Mouse (Mus musculus) ES-E14 (cell line): ENCODE measurements around the gene Dusp5. TPM values are rescaled to one million over a fixed set of nuclear protein-coding genes. Genes with fewer than 3 reads are reported as not detected.

Experiments used
- DNase-seq: peaks from one replicate; pipeline ENCODE4 v3.0.0-alpha.2; 2013; ENCODE audit warnings: low read depth, low spot score
- H3K27ac ChIP-seq: 2 replicates; pipeline ENCODE4 v1.5.1; 2012; ENCODE audit warnings: low read depth, mild to moderate bottlenecking, low read length, moderate library complexity, mixed read lengths; ENCODE audit not compliant: poor library complexity, insufficient read depth, severe bottlenecking
- H3K36me3 ChIP-seq: 2 replicates; pipeline ENCODE4 v1.6.1; 2012; ENCODE audit warnings: mild to moderate bottlenecking, low read length, moderate library complexity, mixed read lengths; ENCODE audit not compliant: control insufficient read depth, poor library complexity, insufficient read depth, severe bottlenecking
- H3K4me1 ChIP-seq, 2 experiments: fragments of 150-350 bp in 1 of 2; sonication (generic) in 1 of 2; 2 replicates each; pipeline ENCODE4 v1.6.1; 2012; ENCODE audit warnings: low read length in 2 of 2, mild to moderate bottlenecking in 1 of 2, mixed read lengths in 1 of 2; ENCODE audit not compliant: control insufficient read depth in 2 of 2, insufficient read depth in 2 of 2, poor library complexity in 1 of 2
- H3K4me3 ChIP-seq, 2 experiments: fragments of 150-350 bp in 1 of 2; sonication (generic) in 1 of 2; 2 replicates each; pipeline ENCODE4 v1.5.1; 2012; ENCODE audit warnings: low read length in 2 of 2, low read depth in 1 of 2, mild to moderate bottlenecking in 1 of 2, mixed read lengths in 1 of 2; ENCODE audit not compliant: insufficient read depth in 1 of 2, poor library complexity in 1 of 2, severe bottlenecking in 1 of 2
- H3K9ac ChIP-seq: 2 replicates; pipeline ENCODE4 v1.6.1; 2012; ENCODE audit warnings: low read depth, mild to moderate bottlenecking, low read length, mixed read lengths; ENCODE audit not compliant: poor library complexity, insufficient read depth, severe bottlenecking
- H3K9me3 ChIP-seq: fragments of 150-350 bp; sonication (generic); 2 replicates; pipeline ENCODE4 v1.6.1; 2012; ENCODE audit warnings: low read depth, mild to moderate bottlenecking, low read length; ENCODE audit not compliant: control insufficient read depth, insufficient read depth
- CHD2 ChIP-seq: IDR thresholded peaks from 2 replicates; pipeline ENCODE4 v1.6.1; 2014; ENCODE audit warnings: mild to moderate bottlenecking, low read depth, low read length, inconsistent platforms
- HCFC1 ChIP-seq: IDR thresholded peaks from 2 replicates; pipeline ENCODE4 v1.6.1; 2012; ENCODE audit warnings: low read length, inconsistent platforms, borderline replicate concordance; ENCODE audit not compliant: insufficient read depth
- MAFK ChIP-seq: IDR thresholded peaks from 2 replicates; pipeline ENCODE4 v1.6.1; 2014; ENCODE audit warnings: mild to moderate bottlenecking, low read depth, low read length, inconsistent platforms; ENCODE audit not compliant: insufficient read depth
- ZC3H11A ChIP-seq: IDR thresholded peaks from 2 replicates; pipeline ENCODE4 v1.6.1; 2012; ENCODE audit warnings: low read depth, mild to moderate bottlenecking, inconsistent platforms, low read length, borderline replicate concordance
- ZNF384 ChIP-seq: IDR thresholded peaks from 2 replicates; pipeline ENCODE4 v1.6.1; 2012; ENCODE audit warnings: low read depth, low read length, inconsistent platforms
- in situ Hi-C, 2 experiments: fragments of 600-800 bp; cut with MboI; formaldehyde crosslinking; loops; one replicate each; pipeline ENCODE4 v1.15.1; 2025; ENCODE audit warnings: low sequenced_read_pairs in 2 of 2, inconsistent platforms in 1 of 2; ENCODE audit not compliant: unreplicated experiment in 2 of 2
- total RNA-seq: library from RNA; depleted of rRNA; stranded (reverse); fragments of 300-350 nt; gene quantifications from 2 replicates; pipeline ENCODE4 v1.2.3, GENCODE M21; 2012

Gene Dusp5
- total RNA-seq, 1 experiment = 24.1 TPM

GRCm38 (mm10) chr19:53532676-53533075 is 3.8 kb downstream of the Dusp5 start:
- Histone ChIP-seq H3K4me1 (peaks cover 1 to 14% of the 10 kb centered on the region in 2 experiments; a peak in 3 of 4 replicates), H3K27ac (no peak overlapping the region), H3K36me3 (peaks cover 3% of the 10 kb centered on the region), H3K4me3 (no peak overlapping the region), H3K9me3 (no peaks in the 10 kb centered on the region), H3K9ac (no peak overlapping the region)
- no peak for TF ChIP-seq MAFK
- no peak for TF ChIP-seq ZNF384
- no peak for TF ChIP-seq ZC3H11A
- no peak for TF ChIP-seq HCFC1
- TF ChIP-seq CHD2 = no peak
- in situ Hi-C loops = no loop called here
- no peak for DNase-seq

- in situ Hi-C loops = no loop called here
- no peaks in the 10 kb centered on the region for H3K9me3 ChIP-seq
- H3K9ac ChIP-seq = no peak overlapping the region
- no peak overlapping the region for H3K4me3 ChIP-seq
- no peak overlapping the region for H3K27ac ChIP-seq
- TF ChIP-seq ZC3H11A = no peak
- peaks cover 0 to 11% of the 10 kb centered on the region in 2 experiments; a peak in 2 of 4 replicates for H3K4me1 ChIP-seq
- no peak for DNase-seq
- peaks cover 8% of the 10 kb centered on the region for H3K36me3 ChIP-seq
Observed at GRCm38 (mm10) chr19:53533236-53533635, 4.3 kb downstream of the Dusp5 start.

GRCm38 (mm10) chr19:53533810-53534601 is 5.1 kb downstream of the Dusp5 start:
- Histone ChIP-seq H3K4me3 (no peak overlapping the region), H3K36me3 (peaks cover 8% of the 10 kb centered on the region), H3K27ac (no peak overlapping the region), H3K9me3 (no peaks in the 10 kb centered on the region), H3K9ac (no peak overlapping the region), H3K4me1 (peaks cover 0 to 11% of the 10 kb centered on the region in 2 experiments; a peak in 2 of 4 replicates)
- in situ Hi-C loops = no loop called here
- TF ChIP-seq ZNF384 (no peak), MAFK (no peak), CHD2 (no peak), ZC3H11A (no peak), HCFC1 (no peak)
- no peak for DNase-seq

DNA sequence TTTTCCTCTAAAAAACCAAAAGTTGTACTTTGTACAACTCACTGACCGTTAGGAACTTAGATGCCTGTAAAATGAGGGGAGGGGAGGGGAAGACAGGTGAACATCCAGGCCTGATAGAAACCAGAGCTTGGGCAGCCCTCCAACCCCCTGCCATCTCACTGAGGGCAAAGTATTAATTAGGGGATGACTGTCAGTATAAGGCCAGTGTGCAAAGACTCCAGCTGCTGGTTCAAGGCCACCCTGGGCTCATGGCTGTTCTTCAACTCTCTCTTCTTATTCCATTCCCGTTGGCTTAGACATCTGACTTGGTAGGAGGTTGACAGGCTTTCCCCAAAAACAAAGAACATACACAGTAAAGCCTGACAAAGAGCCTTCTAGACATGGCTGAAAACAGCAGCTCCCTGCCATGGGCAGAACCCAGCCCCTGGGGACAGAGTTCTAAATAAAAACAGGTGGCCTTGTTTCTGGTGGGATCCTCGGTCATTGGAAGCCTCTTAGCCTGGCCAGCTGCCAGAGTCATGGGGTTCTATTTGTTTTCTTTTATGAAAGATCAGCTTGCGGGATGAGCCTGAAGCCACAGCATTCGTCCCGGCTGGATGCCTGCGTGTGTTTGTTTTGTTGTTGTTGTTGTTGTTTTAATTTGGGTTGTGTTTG is 6.0 kb downstream of the Dusp5 start:
- Histone ChIP-seq H3K36me3 (peaks cover 10% of the 10 kb centered on the region), H3K9me3 (no peaks in the 10 kb centered on the region), H3K27ac (no peak overlapping the region), H3K4me3 (no peak overlapping the region), H3K4me1 (peaks cover 0 to 11% of the 10 kb centered on the region in 2 experiments; a peak in 2 of 4 replicates), H3K9ac (no peak overlapping the region)
- in situ Hi-C loops = no loop called here
- TF ChIP-seq HCFC1 (no peak), MAFK (no peak), ZNF384 (no peak), ZC3H11A (no peak), CHD2 (no peak)
- DNase-seq = no peak
